Mouse (Mus musculus) liver, embryonic 12.5 days (tissue): ENCODE data around the gene Foxn1. TPM values are rescaled to one million over a fixed set of nuclear protein-coding genes. Genes with fewer than 3 reads are reported as not detected.

Experiments
- ATAC-seq: fragments of 200-750 bp; cut with Nextera tagmentation; 2 replicates; pipeline ENCODE4 v1.8.0; 2017; ENCODE audit warnings: moderate number of reproducible peaks, mild to moderate bottlenecking, moderate library complexity
- H3K27ac ChIP-seq: fragments of 300-500 bp; sonication (generic); 2 replicates; pipeline ENCODE4 v1.5.1; 2016; ENCODE audit warnings: mild to moderate bottlenecking
- H3K27me3 ChIP-seq: fragments of 300-500 bp; sonication (generic); replicated peaks from 2 replicates; pipeline ENCODE4 v1.6.1; 2016; ENCODE audit warnings: mild to moderate bottlenecking, moderate library complexity
- H3K36me3 ChIP-seq: fragments of 300-500 bp; sonication (generic); 2 replicates; pipeline ENCODE4 v1.6.1; 2016; ENCODE audit warnings: mild to moderate bottlenecking, moderate library complexity
- H3K4me1 ChIP-seq: fragments of 300-500 bp; sonication (generic); 2 replicates; pipeline ENCODE4 v1.6.1; 2016
- H3K4me2 ChIP-seq: fragments of 300-500 bp; sonication (generic); 2 replicates; pipeline ENCODE4 v1.6.1; 2016; ENCODE audit warnings: mild to moderate bottlenecking, moderate library complexity
- H3K4me3 ChIP-seq: fragments of 300-500 bp; sonication (generic); 2 replicates; pipeline ENCODE4 v1.5.1; 2016; ENCODE audit warnings: mild to moderate bottlenecking, moderate library complexity
- H3K9ac ChIP-seq: fragments of 300-500 bp; sonication (generic); 2 replicates; pipeline ENCODE4 v1.6.1; 2016; ENCODE audit warnings: mild to moderate bottlenecking, moderate library complexity
- H3K9me3 ChIP-seq: fragments of 300-500 bp; sonication (generic); replicated peaks from 2 replicates; pipeline ENCODE4 v1.6.1; 2016; ENCODE audit warnings: mild to moderate bottlenecking, moderate library complexity
- WGBS: fragments of 180-500 bp; shearing (Covaris S2); methylation state at CpG from one replicate; pipeline ENCODE4 v1.1.7; 2016; ENCODE audit not compliant: insufficient replicate concordance; 5-methylcytosine and 5-hydroxymethylcytosine counted together
- polyA plus RNA-seq: library from polyadenylated mRNA; unstranded; fragments of >200 nt; fragmentation: Nextera tagmentation; extraction: Ambion mirVana; gene quantifications from 2 replicates; pipeline ENCODE4 v1.2.1, GENCODE M21; 2016

Foxn1 gene
- polyA plus RNA-seq, 1 experiment from 2014 or later: not detected

DNA sequence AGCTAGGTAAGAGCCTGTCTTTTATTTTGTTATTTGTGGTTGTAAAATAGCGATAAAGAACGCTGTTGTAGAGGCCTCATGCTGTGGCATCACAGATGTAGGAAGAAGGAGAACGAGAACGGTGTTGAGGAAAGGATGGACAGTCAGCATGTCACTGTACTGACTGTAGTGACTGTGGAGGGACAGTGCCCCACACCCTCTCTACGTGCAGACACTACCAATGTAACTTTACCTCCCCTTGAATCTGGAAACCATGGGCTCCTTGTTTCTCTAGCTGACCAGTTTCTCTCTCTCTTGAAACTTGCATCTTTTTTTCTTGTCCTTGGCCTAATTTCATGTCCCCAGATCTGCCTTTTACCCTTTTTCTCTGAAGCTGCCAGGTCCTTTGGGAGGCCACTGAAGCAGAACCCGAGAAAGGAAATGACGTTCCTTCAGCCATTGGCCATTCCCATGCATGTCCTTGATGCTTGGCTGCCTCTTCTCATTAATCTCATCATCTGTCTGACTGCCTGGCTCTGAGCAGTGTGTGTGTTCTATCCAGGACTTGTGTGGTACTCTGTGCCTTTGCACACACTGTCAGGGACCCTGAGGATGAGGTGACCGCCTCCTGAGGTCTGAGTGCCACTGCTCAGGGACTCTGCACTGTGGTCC is 75.4 kb downstream of the Foxn1 start:
- Histone ChIP-seq H3K4me3 (no peak overlapping the region), H3K9me3 (no peaks in the 10 kb centered on the region), H3K27ac (no peak overlapping the region), H3K36me3 (peaks cover 98% of the 10 kb centered on the region), H3K9ac (no peak overlapping the region), H3K4me1 (peaks cover 18% of the 10 kb centered on the region), H3K4me2 (no peak overlapping the region), H3K27me3 (no peaks in the 10 kb centered on the region)
- 90% methylated on average over 8 of the region's 8 CpGs for WGBS
- ATAC-seq: no peak

Other genes starting within 250 kb of the Foxn1 start
- 45.4 and 47.6 TPM in 2 replicates for gene Traf4, start 221.0 kb downstream of the Foxn1 start, polyA plus RNA-seq
- gene Nek8, start 209.9 kb downstream of the Foxn1 start, polyA plus RNA-seq: 12.2 and 13.7 TPM in 2 replicates
- 62.6 and 67.1 TPM in 2 replicates for gene Tlcd1, start 209.8 kb downstream of the Foxn1 start, polyA plus RNA-seq
- gene Rpl23a, start 203.0 kb downstream of the Foxn1 start, polyA plus RNA-seq: 1,112 and 1,156 TPM in 2 replicates
- 20.3 and 24.0 TPM in 2 replicates for gene Rab34, start 198.1 kb downstream of the Foxn1 start, polyA plus RNA-seq
- 0.31 and 0.63 TPM in 2 replicates for gene Proca1, start 193.2 kb downstream of the Foxn1 start, polyA plus RNA-seq
- 29.7 and 30.7 TPM in 2 replicates for gene Sdf2, start 140.8 kb downstream of the Foxn1 start, polyA plus RNA-seq
- 20.2 and 20.3 TPM in 2 replicates for gene Supt6, start 140.6 kb downstream of the Foxn1 start, polyA plus RNA-seq
- 52.1 and 53.8 TPM in 2 replicates for gene 2610507B11Rik, start 124.8 kb downstream of the Foxn1 start, polyA plus RNA-seq
- 0.22 and 0.23 TPM in 2 replicates for gene BC030499, start 95.7 kb downstream of the Foxn1 start, polyA plus RNA-seq
- gene Spag5, start 85.0 kb downstream of the Foxn1 start, polyA plus RNA-seq: 38.6 and 40.0 TPM in 2 replicates
- 4.7 and 5.1 TPM in 2 replicates for gene Aldoc, start 63.6 kb downstream of the Foxn1 start, polyA plus RNA-seq
- 40.8 and 42.6 TPM in 2 replicates for gene Pigs, start 58.1 kb downstream of the Foxn1 start, polyA plus RNA-seq
- 46.5 and 50.4 TPM in 2 replicates for gene Unc119, start 43.1 kb downstream of the Foxn1 start, polyA plus RNA-seq
- 0.05 TPM in 1 of 2 replicates, not detected in the other for gene Slc13a2, start 35.7 kb upstream of the Foxn1 start, polyA plus RNA-seq
- gene Slc46a1, start 79.1 kb upstream of the Foxn1 start, polyA plus RNA-seq: 5.7 and 6.3 TPM in 2 replicates
- 0.25 and 0.38 TPM in 2 replicates for gene Sarm1, start 111.2 kb upstream of the Foxn1 start, polyA plus RNA-seq
- 206 and 223 TPM in 2 replicates for gene Vtn, start 112.5 kb upstream of the Foxn1 start, polyA plus RNA-seq
- gene Sebox, start 116.9 kb upstream of the Foxn1 start, polyA plus RNA-seq: 0.12 TPM in 1 of 2 replicates, not detected in the other
- 40.6 and 41.7 TPM in 2 replicates for gene Tmem199, start 125.6 kb upstream of the Foxn1 start, polyA plus RNA-seq
- gene Poldip2, start 125.6 kb upstream of the Foxn1 start, polyA plus RNA-seq: 96.0 and 96.7 TPM in 2 replicates
- gene Tnfaip1, start 149.8 kb upstream of the Foxn1 start, polyA plus RNA-seq: 22.3 and 22.6 TPM in 2 replicates
- gene Ift20, start 149.8 kb upstream of the Foxn1 start, polyA plus RNA-seq: 81.7 and 84.7 TPM in 2 replicates
- 111 and 128 TPM in 2 replicates for gene Tmem97, start 164.2 kb upstream of the Foxn1 start, polyA plus RNA-seq